Mouse (Mus musculus) intestine, embryonic 14.5 days (tissue): ENCODE data around the gene Cry2. TPM values are rescaled to one million over a fixed set of nuclear protein-coding genes. Genes with fewer than 3 reads are reported as not detected.

ENCODE experiments used
- ATAC-seq: fragments of 200-750 bp; cut with Nextera tagmentation; replicated peaks from 2 replicates; pipeline ENCODE4 v1.8.0; 2017; ENCODE audit warnings: low read depth, moderate number of reproducible peaks, moderate TSS enrichment, moderate library complexity; ENCODE audit not compliant: low FRiP score, low TSS enrichment
- DNase-seq: peaks from one replicate; pipeline ENCODE4 v3.0.0-alpha.2; 2018; ENCODE audit warnings: low spot score
- H3K27ac ChIP-seq: fragments of 300-500 bp; sonication (generic); 2 replicates; pipeline ENCODE4 v1.5.1; 2014; ENCODE audit warnings: low read depth, mild to moderate bottlenecking, control low read depth
- H3K27me3 ChIP-seq: fragments of 300-500 bp; sonication (generic); replicated peaks from 2 replicates; pipeline ENCODE4 v1.6.1; 2014; ENCODE audit warnings: low read length, control low read depth; ENCODE audit not compliant: control insufficient read depth, insufficient read depth
- H3K36me3 ChIP-seq: fragments of 300-500 bp; sonication (generic); 2 replicates; pipeline ENCODE4 v1.6.1; 2014; ENCODE audit warnings: low read length, control low read depth; ENCODE audit not compliant: control insufficient read depth, insufficient read depth
- H3K4me1 ChIP-seq: fragments of 300-500 bp; sonication (generic); replicated peaks from 2 replicates; pipeline ENCODE4 v1.6.1; 2014; ENCODE audit warnings: low read length, control low read depth, mixed read lengths; ENCODE audit not compliant: control insufficient read depth, insufficient read depth
- H3K4me2 ChIP-seq: fragments of 300-500 bp; sonication (generic); 2 replicates; pipeline ENCODE4 v1.6.1; 2014; ENCODE audit warnings: low read length
- H3K4me3 ChIP-seq: fragments of 300-500 bp; sonication (generic); 2 replicates; pipeline ENCODE4 v1.5.1; 2014; ENCODE audit warnings: low read depth, low read length, control low read depth, mixed read lengths
- H3K9ac ChIP-seq: fragments of 300-500 bp; sonication (generic); 2 replicates; pipeline ENCODE4 v1.6.1; 2014; ENCODE audit warnings: mild to moderate bottlenecking, low read length
- H3K9me3 ChIP-seq: fragments of 300-500 bp; sonication (generic); 2 replicates; pipeline ENCODE4 v1.6.1; 2016; ENCODE audit warnings: low read length, control low read depth; ENCODE audit not compliant: control insufficient read depth
- WGBS: fragments of 180-500 bp; shearing (Covaris S2); extraction: QIAGEN DNeasy Blood & Tissue Kit; methylation state at CpG from one replicate; pipeline ENCODE4 v1.1.7; 2014; 5-methylcytosine and 5-hydroxymethylcytosine counted together
- polyA plus RNA-seq: library from polyadenylated mRNA; unstranded; fragments of >200 nt; fragmentation: Nextera tagmentation; extraction: Ambion mirVana; gene quantifications from 2 replicates; pipeline ENCODE4 v1.2.1, GENCODE M21; 2014

Gene Cry2
- polyA plus RNA-seq, 1 experiment from 2014 or later: 16.7 TPM

GRCm38 (mm10) chr2:92430089-92430488, 3.8 kb downstream of the Cry2 start:
- Histone ChIP-seq H3K4me1 (peaks cover 49% of the 10 kb centered on the region), H3K9me3 (no peaks in the 10 kb centered on the region), H3K27ac (no peak overlapping the region), H3K27me3 (no peaks in the 10 kb centered on the region; the same call in 1 of the 2 replicates), H3K4me2 (no peak overlapping the region), H3K4me3 (no peak overlapping the region), H3K9ac (no peak overlapping the region), H3K36me3 (peaks cover 10% of the 10 kb centered on the region)
- DNase-seq: no peak
- ATAC-seq: no peak
- 71% methylated on average over 2 of the region's 2 CpGs for WGBS

GRCm38 (mm10) chr2:92427882-92428281, 6.0 kb downstream of the Cry2 start:
- WGBS: 35% methylated on average over 6 of the region's 6 CpGs
- Histone ChIP-seq H3K9me3 (no peaks in the 10 kb centered on the region), H3K36me3 (peaks cover 28% of the 10 kb centered on the region), H3K4me2 (no peak overlapping the region), H3K9ac (no peak overlapping the region), H3K4me1 (peaks cover 46% of the 10 kb centered on the region), H3K27me3 (no peaks in the 10 kb centered on the region), H3K27ac (peak overlapping the region; percentile 29; the same call in 1 of the 2 replicates), H3K4me3 (no peak overlapping the region)
- ATAC-seq (peak; percentile 80), DNase-seq (peak; percentile 76)

- Histone ChIP-seq H3K27ac (peak overlapping the region; percentile 3; the same call in 1 of the 2 replicates), H3K27me3 (no peaks in the 10 kb centered on the region), H3K4me3 (no peak overlapping the region), H3K9ac (no peak overlapping the region), H3K9me3 (no peaks in the 10 kb centered on the region), H3K4me1 (peaks cover 32% of the 10 kb centered on the region), H3K4me2 (no peak overlapping the region), H3K36me3 (peaks cover 40% of the 10 kb centered on the region)
- WGBS: 65% methylated on average over 3 of the region's 3 CpGs
- no peak for ATAC-seq
- DNase-seq: no peak
Measured at GRCm38 (mm10) chr2:92426426-92426825, 7.4 kb downstream of the Cry2 start.

- no peak overlapping the region for H3K4me3 ChIP-seq
- H3K4me2 ChIP-seq: no peak overlapping the region
- peaks cover 21% of the 10 kb centered on the region for H3K4me1 ChIP-seq
- no peaks in the 10 kb centered on the region for H3K27me3 ChIP-seq
- H3K36me3 ChIP-seq: peaks cover 51% of the 10 kb centered on the region
- DNase-seq: no peak
- no peaks in the 10 kb centered on the region for H3K9me3 ChIP-seq
- peak overlapping the region; percentile 60 for H3K27ac ChIP-seq
- H3K9ac ChIP-seq: no peak overlapping the region
- ATAC-seq: 0 out of 2 replicates have a peak, but pooled peaks have one; percentile 8
- 80% methylated on average over 4 of the region's 4 CpGs for WGBS
Measured at GRCm38 (mm10) chr2:92425366-92425765, 8.5 kb downstream of the Cry2 start.

GRCm38 (mm10) chr2:92424462-92425308, 9.2 kb downstream of the Cry2 start:
- Histone ChIP-seq H3K36me3 (peaks cover 58% of the 10 kb centered on the region), H3K27me3 (no peaks in the 10 kb centered on the region), H3K9me3 (no peaks in the 10 kb centered on the region), H3K4me3 (no peak overlapping the region), H3K27ac (peak overlapping the region; percentile 60), H3K4me2 (no peak overlapping the region), H3K9ac (no peak overlapping the region), H3K4me1 (peaks cover 16% of the 10 kb centered on the region)
- 65% methylated on average over 9 of the region's 9 CpGs for WGBS
- ATAC-seq (peak; percentile 32; the same call in 1 of the 2 replicates), DNase-seq (peak; percentile 65)

GRCm38 (mm10) chr2:92423702-92424461, 10.0 kb downstream of the Cry2 start:
- H3K4me2 ChIP-seq: no peak overlapping the region
- DNase-seq (no peak), ATAC-seq (no peak)
- peaks cover 66% of the 10 kb centered on the region for H3K36me3 ChIP-seq
- peaks cover 16% of the 10 kb centered on the region for H3K4me1 ChIP-seq
- H3K4me3 ChIP-seq: no peak overlapping the region
- H3K9me3 ChIP-seq: no peaks in the 10 kb centered on the region
- H3K9ac ChIP-seq: no peak overlapping the region
- 80% methylated on average over 9 of the region's 9 CpGs for WGBS
- H3K27ac ChIP-seq: peak overlapping the region; percentile 60; the same call in 1 of the 2 replicates
- H3K27me3 ChIP-seq: no peaks in the 10 kb centered on the region

- DNase-seq: no peak
- Histone ChIP-seq H3K4me3 (no peak overlapping the region), H3K36me3 (peaks cover 71% of the 10 kb centered on the region), H3K4me2 (no peak overlapping the region), H3K9me3 (no peaks in the 10 kb centered on the region), H3K4me1 (peaks cover 11% of the 10 kb centered on the region), H3K27me3 (no peaks in the 10 kb centered on the region), H3K27ac (no peak overlapping the region), H3K9ac (no peak overlapping the region)
- ATAC-seq: no peak
- 90% methylated on average over 9 of the region's 9 CpGs for WGBS
Measured at GRCm38 (mm10) chr2:92423156-92423555, 10.7 kb downstream of the Cry2 start.

GRCm38 (mm10) chr2:92422388-92423135, 11.3 kb downstream of the Cry2 start:
- Histone ChIP-seq H3K4me3 (no peak overlapping the region), H3K4me2 (no peak overlapping the region), H3K4me1 (peaks cover 6% of the 10 kb centered on the region), H3K27ac (no peak overlapping the region), H3K9me3 (no peaks in the 10 kb centered on the region), H3K36me3 (peaks cover 76% of the 10 kb centered on the region), H3K27me3 (no peaks in the 10 kb centered on the region), H3K9ac (no peak overlapping the region)
- ATAC-seq: no peak
- no peak for DNase-seq
- whole genome bisulfite sequencing: 66% methylated on average over 10 of the region's 10 CpGs
